Mouse (Mus musculus) cerebellum, postnatal 4 days (tissue): ENCODE results near the gene Mybphl.
A peak's percentile ranks its signal among the peaks of the same experiment; 100 is the strongest.

ENCODE experiments used
- DNase-seq, 2 experiments: peaks; one replicate each; pipeline ENCODE4 v3.0.0; 2022; ENCODE audit warnings: low spot score in 2 of 2, mixed read lengths in 1 of 2

The Mybphl gene

GRCm38 (mm10) chr3:108410359-108410714 is 45.6 kb downstream of the Mybphl start:
- no peak for DNase-seq

DNA sequence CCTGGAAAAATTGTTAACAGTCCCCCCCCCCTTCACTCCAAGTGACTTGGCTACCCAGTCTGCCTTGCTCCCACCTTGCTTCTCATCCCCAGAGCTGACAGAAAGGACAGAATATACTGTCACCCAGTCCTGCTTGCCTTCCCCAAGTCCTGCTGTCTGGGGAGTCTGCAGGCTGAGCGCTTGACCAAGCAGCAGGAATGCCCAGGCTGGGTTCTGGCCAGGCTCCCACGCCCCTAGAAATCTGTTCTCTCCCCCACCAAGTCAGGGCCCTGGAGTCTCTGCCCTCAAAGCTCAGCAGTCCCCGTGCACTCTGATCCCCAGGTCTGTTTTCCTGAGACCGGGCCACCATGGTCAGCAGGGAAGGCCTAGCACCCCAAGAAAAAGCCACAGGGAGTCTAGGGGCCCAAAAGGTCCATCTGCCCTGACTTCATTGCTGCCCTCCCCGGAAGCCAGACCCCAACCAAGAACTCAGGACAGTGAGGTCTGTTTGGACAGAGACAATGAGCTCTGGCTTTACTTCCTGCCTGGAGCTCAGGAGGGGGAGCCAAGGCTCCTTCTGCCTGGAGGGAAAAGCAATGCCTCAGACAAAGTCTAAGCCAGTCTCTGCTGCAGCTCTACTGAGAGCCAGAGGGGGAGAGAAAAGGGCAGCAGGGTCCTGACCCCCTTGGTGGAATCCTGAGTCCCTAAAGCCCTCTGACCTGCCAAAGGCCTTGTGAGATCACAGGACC is 46.5 kb downstream of the Mybphl start:
- DNase-seq = no peak

GRCm38 (mm10) chr3:108411754-108412121 is 47.0 kb downstream of the Mybphl start:
- DNase-seq = peak; percentile 53 to 76

- DNase-seq = no peak
These were observed 49.1 kb downstream of the Mybphl start for GRCm38 (mm10) chr3:108413634-108414360.

- DNase-seq = no peak
These were observed 50.4 kb downstream of the Mybphl start, which contains the start of gene Celsr2 for GRCm38 (mm10) chr3:108414857-108415830. Celsr2 (minus strand) TSS chr3:108415552.

GRCm38 (mm10) chr3:108415831-108416223 is 51.1 kb downstream of the Mybphl start:
- peak; percentile 72 to 88 for DNase-seq

GRCm38 (mm10) chr3:108423006-108423405 is 58.3 kb downstream of the Mybphl start:
- DNase-seq = no peak

- no peak for DNase-seq
These were observed 59.4 kb downstream of the Mybphl start for GRCm38 (mm10) chr3:108423844-108424801.

DNA sequence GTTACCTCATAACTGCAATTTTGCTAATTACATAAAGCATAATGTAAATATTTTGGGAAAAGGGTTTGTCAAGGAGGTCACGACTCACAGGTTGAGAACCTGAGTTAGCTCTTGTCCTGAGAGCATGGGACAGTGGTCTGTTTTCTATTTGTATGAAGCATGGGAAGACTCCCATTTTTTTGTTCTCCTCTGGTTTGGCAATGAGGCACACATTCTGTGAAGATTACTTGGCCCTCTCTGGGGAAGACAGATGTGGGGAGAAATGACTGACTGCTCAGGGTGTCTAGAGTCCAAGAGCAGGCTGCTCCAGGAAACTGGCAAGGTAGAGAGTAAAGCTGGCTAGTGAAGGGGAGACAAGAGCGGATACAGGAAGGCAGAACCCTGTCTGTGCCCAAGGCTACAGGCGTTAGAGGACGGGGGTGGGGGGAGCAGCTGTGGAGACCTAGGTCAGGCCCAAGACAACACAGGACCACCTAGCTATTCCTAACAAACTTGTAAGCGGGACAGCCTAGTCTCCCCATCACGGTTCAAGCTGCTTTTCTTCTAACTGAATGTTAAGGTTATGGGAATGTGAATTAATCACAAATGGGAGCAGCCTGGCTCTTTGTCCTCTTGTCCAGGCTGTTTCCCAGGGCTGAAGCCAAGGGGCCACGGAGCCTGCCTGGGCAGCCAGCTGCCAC is 60.4 kb downstream of the Mybphl start:
- DNase-seq = no peak

GRCm38 (mm10) chr3:108425624-108426018 is 60.9 kb downstream of the Mybphl start:
- DNase-seq = no peak
